Mouse (Mus musculus) thymus, postnatal 0 days (tissue): ENCODE data around the gene Tpst1. TPM values are rescaled to one million over a fixed set of nuclear protein-coding genes. Genes with fewer than 3 reads are reported as not detected.

Experiments
- DNase-seq: peaks from one replicate; pipeline ENCODE4 v3.0.0-alpha.2; 2015; ENCODE audit warnings: low spot score
- polyA plus RNA-seq: library from polyadenylated mRNA; unstranded; fragments of >200 nt; fragmentation: Nextera tagmentation; extraction: Ambion mirVana; gene quantifications from 2 replicates; pipeline ENCODE4 v1.2.1, GENCODE M21; 2015

The Tpst1 gene
- polyA plus RNA-seq, 1 experiment from 2014 or later: 25.7 TPM

DNA sequence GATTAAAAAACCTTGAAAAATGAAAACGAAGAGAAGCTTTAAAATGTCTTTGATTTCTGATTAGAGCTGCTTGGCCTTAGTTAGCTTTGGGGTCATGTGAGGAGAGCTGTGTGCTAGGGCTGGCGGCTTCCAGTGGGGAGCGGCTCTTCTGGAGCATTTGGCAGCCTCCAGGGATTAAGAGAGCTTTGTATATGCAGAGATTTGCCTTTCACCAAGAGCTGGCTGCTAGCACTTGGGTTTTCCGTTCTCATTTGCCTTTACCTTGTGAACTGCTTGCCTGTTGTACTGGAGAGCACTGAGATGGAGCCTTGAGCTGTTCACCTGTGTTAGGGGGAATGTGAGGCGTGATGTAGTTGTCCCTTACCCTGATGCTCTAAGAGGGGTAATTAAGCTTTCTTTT, 20.6 kb upstream of the Tpst1 start:
- no peak for DNase-seq

DNA sequence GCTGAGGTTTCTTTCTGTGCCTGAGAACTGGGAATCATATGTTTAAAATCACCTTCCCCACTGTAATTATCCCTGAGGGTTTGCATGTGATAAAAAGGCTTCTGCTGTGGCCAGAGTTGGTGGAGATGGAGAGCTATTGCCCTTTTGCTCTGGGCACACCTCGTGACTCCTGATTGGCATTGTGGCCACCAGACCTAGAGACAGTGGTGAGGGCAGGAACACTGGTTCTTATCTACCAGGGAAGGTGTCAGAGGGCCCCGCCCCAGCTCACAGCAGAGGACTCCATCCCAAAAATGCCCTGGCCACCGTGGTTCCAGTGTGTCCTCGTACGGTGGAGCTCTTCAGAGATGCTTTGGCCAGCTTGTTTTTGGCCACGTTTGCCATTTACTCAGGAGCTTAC, 20.2 kb upstream of the Tpst1 start:
- DNase-seq: no peak

DNA sequence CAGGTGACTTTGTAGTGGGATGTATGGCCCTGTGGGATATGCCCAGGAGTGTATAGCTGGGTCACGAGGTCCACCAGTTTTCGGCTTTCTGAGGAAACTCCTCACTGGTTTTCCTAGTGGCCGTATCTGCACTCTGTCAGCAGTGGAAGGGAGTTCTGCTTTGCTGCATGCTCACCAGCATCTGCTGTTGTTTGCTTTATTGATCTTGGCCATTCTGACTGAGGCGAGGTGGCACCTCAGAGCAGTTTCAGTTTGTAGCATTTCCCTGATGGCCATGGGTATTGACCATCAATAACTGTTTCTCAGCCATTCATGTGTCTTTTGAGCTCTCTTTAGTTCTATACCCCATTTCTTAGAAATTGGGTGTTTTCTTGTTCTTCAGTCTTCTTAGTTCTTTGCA, 17.4 kb upstream of the Tpst1 start:
- no peak for DNase-seq

DNA sequence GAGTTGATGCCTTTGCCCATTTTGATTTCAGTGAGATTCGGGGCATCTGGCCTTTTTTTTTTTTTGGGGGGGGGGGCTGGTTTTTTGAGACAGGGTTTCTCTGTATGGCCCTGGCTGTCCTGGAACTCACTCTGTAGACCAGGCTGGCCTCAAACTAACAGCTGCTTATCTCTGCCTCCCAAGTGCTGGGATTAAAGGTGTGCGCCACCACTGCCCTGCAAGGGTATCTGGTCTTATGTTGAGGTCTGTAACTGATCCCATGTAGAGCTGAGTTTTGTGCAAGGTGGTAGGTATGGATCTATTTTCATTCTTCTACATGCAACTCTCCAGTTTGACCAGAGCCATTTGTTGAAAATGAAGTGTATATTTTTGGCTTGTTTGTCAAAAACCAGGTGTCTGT, 16.8 kb upstream of the Tpst1 start:
- DNase-seq: no peak

DNA sequence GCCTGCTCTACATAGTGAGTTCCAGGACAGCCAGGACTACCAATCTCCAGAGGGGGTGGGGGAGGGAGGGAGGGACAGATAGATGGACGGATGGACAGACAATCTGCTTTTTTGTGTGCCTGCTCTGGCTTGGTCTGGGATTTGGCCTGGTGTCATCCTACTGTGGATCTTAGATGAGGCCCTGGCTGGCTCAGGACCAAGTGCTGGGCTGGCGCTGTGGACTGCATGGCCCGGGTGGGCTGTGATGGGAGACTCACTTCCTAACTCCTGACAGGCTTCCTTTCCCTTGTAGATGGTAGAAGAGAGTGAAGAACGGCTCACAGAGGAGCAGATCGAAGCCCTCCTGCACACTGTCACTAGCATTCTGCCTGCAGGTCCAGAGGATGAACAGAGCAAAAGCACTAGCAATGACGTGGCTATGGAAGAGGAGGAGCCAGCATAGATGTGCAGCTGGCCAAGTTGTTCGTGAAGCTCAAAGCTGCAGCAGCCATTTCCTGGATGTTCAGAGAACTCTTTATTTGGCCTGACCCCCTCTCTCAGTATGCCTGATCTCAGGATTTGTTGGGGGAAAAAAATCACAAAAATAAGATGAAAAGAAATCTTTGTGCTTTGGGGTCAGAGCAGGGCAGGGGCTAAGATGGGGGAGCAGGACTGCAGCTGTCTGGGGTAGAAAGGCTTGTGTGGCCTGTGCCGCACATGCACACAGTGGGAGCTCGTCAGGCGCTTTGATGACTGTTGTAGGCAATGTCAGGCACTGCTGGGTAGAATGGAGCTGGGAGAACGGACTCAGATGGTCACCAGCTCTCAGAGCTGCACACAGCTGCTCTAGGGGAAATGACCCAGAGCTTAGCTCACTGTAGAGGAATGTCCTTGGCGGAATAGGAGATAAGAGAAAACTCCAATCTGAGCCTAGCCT, 13.5 kb upstream of the Tpst1 start:
- DNase-seq: no peak

DNA sequence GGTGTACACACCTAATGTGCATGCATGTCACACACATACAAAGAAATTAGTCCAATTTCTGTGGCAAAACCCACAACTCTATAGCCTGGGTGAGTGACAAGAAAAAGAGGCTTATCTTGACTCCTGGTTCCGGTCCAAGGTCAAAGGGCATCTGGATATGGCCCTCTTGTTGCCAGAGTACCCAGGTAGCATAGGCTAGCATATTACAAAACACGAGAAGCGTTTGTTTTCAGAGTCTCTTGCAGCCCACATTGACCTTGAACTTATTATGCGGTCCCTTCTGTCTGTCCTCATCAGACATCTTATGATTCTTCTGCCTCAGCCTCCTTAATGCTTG, 12.8 kb upstream of the Tpst1 start:
- DNase-seq: no peak

DNA sequence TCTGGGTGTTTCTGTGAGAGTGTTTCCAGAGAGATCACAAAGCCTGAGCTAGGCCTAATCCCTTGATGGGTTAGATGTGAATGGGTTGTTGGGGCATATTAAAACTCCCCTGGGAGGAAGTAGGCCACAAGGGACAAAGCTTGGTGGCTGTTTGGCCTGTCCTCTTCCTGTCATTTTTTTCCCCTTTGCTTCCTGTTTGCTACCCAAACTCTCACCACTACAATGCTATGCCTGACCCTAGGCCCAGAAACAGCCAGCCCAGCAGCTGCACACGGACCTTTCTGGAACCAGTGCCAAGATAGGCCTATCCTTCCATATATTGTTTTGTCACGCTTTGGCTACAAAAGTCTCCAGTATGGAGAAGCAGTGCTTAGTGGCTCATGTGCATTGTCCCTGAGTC, 11.0 kb upstream of the Tpst1 start:
- DNase-seq: no peak

DNA sequence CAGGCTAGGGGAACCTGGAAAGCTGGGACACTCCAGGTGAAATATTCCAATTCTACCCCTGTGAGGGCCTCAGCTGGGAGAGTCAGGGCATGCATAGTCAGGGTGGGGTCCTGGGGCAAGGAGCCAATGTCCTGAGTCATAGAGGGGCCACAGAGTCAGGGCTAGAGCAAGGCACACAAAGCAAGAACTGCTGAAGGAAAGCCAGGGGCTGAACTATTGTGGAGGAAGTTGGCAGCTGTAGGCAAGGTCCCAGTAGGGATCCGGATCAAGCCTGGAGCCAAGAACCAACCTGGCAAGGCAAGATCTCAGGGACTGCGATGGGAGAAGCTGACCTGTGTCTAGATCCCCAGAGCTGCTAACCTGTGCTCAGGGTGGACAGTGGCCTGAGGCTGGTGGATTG, 9.4 kb upstream of the Tpst1 start:
- DNase-seq: no peak

DNA sequence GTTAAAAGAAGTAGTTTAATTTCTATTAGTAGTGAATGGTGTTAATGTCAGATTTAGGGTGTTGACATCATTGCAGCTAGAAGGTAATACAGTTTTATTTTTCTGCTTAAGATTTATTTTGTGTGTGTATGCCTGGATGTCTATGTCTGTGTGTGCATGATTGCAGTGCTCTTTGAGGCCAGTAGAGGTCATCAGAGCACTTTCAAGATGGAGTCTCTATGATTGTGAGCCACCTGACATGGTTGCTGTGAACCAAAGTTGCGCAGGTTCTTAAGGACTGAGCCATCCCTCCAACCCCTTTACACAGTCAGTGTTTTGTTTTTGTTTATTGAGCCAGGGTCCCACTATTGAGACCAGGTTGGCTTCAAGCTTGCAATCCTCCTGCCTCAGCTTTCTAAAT, 7.5 kb upstream of the Tpst1 start:
- DNase-seq: no peak

DNA sequence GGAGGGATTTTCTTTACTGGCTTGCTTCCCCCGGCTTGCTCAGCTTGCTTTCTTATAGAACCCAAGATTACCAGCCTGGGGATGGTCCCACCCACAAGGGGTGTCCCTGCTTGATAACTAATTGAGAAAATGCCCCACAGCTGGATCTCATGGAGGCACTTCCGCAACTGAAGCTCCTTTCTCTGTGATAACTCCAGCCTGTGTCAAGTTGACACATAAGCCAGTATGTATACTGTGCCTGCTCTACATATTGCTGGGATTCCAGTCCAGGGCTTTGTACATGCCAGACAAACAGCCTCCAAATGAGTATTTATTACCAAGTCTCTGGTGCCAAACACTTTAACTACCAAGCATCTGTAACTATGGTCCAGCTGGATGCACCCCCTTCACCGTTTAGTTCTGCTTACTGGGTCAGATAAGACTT, 5.3 kb upstream of the Tpst1 start:
- DNase-seq: no peak

DNA sequence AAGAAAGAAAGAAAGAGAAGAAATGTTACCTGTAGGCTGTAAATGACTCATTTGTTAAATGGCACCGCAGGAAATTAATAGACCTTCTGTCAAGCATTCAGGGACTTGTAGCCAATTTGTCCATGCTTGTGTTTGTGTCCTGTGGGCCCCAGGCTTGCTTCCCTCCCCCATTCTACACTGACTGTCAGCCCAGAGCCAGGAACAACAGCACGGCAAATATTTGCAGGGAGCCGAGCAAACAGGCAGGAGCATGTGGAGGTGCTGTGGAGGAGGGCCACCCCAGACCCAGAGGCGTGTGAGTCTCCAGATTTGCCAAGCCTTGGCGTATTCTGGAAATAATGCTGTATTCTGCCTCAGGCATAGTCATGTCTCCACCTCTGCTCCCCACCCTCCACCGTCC, 1.4 kb downstream of the Tpst1 start:
- no peak for DNase-seq

DNA sequence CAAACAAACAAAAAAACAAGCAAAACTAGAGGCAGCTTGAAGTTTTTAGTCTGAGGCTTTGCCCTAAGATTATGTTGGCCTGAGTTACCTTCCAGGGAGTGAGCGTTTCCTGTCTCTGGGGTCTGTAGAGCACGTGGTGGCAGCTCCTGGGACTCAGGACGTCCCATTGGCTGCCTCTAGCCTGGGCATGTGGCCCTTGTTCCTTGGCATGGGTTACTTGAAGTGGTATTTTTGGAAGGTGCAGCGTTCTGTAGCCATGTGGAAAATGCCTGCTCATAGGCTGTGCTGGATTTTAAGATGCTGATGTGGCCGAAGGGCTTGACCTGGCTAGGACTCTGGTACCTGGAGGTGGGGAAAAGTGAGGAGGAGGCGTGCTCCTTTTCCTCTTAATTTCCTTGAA, 3.3 kb downstream of the Tpst1 start:
- DNase-seq: no peak

DNA sequence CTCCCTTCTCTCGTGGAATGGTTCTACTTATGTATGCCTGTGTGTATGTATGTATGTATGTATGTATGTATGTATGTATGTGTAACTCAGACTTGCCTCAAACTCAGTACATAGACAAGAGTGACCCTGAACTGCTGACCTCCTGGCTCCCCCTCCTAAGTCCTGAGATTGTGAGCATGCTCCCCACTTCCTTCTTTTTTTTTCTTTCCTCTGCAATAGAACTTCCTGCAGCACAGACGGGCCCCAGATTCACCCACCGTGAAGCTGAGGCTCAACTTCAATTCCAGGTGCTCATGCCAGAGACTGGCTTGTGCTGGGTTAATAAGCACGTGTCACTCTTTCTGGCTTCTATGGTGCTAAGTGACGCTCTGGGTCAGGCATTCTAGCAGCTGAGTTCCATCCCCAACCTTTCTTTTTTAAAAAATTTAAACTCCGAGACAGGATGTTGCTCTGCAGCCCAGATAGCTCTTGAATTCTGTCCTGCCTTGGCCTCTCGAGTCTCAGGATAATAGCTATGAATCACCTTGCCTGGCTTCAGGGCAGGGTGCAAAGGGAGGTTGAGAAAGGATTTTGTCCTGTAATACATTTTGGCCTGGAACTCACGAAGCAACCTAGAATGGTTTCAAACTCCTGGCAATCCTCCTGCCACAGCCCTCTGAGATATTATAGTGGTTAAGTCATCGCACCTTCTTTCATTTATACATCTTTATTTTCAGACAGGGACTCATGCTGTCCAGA, 5.1 kb downstream of the Tpst1 start:
- no peak for DNase-seq

DNA sequence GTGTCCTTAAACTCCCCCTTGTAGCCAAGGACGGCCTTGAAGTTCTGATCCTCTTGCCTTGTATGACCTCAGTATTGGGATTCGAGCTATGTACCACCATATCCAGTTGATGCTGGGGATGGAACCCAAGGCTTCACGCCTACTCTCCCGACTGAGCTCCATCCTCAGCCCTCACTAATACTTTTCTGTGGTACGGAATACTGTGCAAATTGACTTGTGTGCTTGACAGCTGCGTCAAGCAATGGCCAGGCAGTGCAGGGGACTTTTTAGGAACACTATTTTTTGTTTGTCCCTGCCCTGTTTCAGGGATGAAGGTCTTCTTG, 5.7 kb downstream of the Tpst1 start:
- no peak for DNase-seq

DNA sequence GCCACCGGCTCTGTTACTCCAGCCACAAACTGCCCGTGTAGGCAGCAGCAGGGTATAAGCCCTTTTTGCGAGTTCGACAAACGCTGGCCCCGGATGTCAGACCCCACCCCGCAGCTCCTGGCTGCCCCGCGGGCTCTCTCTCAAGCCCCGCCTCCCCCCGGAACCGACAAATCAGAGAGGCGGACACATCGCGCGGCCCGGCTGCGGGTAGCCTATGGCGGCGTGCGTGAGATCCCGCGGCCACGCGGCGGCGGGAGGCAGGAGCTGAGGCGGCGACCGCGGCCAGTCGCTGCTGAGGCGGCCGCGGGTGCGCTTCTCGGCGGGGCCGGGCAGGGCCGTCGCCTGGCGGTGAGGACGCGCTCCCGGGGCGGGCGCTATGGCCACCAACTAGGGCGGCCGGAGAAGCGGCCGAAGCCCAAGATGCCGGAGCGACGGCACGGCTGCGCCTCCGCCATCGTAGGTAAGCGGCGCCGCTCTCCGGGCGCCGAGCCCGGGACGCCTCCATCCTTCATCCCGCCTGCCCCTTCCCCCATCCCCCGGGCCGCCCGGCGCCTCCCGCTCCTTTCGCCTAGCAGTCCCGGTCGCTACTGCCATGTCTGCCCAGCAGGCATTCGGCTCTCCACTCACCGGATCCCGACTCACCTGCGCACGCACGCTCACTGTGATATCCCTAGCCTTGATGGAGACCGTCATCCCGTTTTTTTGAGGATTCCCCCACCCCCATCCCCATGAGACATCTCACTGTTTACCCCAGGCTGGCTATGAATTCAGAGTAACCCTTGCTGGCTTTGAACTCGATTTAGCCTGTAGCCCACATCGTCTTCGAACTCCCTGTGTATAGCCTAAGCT, 6.3 kb downstream of the Tpst1 start:
- peak; percentile 90 for DNase-seq

DNA sequence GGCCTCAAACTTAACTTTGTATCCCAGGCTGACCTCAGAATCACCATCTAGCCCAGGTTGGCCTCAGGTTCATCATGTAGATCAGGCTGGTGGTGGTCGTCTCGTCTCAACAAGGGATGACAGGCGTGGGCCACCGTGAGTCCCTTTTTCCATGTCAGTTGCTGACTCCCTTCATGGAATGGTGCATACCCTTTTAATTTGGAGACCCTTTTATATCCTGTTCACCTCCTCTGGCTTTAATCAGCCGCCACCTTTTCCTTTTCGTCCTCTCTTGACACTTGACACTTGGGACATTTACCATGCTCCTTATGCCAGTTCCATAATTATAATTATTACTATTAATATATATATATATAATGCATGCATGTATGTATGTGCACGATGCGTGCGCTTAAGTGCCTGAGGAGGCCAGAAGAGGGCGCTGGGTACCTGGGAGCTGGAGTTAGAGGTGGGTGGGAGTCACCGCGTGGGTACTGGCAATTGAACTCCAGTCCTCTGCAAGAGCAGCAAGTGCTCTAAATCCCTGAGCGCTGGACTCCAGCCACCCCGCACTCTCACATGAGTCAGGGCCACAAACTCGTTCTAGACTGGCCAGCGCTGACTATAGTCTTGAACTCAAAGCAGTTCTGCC, 7.0 kb downstream of the Tpst1 start:
- DNase-seq: no peak

DNA sequence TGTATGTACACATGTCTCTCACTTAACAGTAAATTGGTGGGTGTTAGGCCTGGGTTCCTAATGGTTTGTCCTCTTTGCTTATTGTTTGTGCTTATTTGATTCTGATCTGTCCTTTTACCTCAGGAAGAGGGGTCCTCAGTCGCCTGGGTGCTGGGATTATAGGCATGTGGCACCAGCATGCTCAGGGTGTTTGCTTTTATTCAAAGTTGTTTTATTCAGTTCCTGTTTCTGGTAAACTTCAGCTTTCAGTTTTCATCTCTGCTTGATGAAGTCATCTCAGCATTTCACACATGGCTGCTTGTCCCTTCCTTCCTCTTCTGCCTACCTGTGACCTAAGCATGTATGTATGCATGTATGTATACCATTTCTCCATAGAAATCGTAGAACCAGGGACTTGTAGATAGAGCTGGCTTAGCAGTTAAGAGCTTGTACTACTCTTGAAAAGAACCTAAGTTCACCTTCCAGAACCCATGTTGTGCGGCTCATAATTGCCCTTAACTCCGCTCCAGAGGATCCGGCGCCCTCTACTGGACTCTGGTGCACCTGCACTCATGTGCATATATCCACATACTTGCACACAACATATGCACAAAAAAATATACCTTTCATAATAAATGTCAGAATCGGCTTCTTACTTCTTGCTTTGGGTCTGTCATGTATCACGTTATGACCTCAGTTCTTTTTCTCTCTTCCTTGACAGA, 8.2 kb downstream of the Tpst1 start:
- DNase-seq: no peak

DNA sequence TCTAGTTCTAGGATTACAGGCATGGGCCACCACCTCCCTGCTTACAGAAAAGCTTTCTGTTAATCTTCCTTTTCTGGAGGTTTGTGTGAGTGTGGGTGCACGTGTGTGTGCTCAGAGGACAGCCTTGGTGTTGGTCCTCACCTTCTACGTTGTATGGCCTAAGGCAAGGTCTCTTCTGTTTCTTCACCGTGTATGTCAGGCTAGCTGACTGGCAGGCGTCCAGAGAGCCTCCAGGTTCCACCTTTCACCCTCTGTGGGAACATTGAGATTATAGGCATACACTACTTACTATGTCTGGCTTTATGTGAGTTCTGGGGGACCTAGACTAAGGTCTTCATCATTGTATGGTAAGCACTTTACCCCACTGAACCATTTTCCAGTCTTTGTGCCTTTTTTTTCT, 9.3 kb downstream of the Tpst1 start:
- no peak for DNase-seq

DNA sequence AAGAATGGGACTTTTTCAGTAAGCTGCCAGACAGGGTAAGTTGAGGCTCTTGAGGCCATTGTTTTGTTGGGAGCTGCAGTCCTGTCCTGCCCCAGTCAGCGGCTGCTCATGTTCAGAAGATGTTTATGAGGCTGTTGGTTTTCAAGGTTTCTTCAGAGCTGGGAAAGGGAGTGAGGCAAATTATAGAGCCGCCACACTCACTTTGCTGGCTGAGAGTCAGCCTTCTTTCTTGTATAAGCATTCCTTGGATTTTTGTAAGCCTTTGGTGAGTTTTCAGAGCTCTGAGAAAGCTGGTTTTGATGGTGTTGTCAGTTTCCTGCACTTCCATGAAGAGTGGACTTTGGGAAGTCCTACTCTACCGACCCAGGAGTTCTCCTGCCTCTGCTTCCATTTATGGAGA, 11.1 kb downstream of the Tpst1 start:
- no peak for DNase-seq

DNA sequence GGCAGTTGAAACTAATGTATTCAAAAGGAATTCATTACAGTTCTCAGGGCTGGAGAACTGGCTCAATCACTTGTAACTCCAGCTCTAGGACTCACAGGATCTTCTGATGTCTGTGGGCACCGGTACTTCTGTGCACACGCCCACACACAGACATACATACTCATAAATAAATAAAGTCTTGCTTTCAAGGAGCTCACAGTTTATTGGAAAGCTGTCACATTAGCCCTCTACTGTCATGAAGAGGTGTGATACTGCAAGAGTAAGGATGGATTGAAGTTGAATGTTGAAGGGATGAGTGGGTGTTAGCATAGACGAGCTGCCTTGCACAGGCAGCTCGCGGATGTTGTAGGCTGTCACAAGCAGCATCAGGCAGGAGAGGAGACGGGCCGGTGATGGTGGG, 14.9 kb downstream of the Tpst1 start:
- no peak for DNase-seq

DNA sequence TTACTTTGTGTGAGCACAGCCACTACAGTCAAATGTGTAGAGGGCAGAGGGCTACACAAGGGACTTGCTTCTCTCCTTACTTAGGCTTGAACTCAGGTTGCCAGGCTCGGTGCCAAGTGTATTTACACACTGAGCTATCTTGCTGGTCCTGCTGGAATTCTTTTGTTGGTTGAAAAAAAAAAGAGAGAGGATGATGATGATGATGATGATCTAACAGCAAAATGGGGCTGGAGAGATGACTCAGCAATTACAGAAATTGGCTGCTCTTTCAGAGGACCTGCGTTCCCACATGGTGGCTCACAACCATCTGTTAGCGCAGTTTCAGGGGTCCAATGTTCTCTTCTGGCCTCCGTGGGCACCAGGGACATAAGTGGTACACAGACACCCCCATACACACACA, 15.5 kb downstream of the Tpst1 start:
- no peak for DNase-seq
